Mouse (Mus musculus) cerebellum, adult 18-20 months (tissue): ENCODE data around the gene Gm16513.
"Not testable (repeated sequence)": the region's sequence is repeated elsewhere in the genome, so short reads cannot be mapped to it uniquely, and the experiment has no call there.

Experiments used
- DNase-seq, 2 experiments: peaks; one replicate each; pipeline ENCODE4 v3.0.0; 2021

Gene Gm16513

DNA sequence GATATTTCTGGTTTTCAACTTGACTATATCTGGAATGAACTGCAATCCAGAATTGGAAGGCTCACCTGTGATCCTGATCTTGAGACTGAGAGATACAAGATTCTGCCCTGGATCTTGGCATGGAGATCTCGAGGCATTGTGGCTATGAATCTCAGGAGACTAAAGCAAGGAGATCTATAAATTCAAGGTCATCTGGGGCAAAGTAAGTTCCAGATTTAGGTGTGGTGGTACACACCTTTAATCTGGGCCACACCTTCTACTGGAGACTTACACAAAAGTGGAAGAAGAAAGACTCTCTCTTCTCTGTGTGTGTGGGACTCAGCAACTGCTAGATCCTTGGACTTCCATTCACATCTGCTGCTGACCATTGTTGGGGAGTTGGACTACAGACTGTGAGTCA is at the start of gene Gm16513:
Gene Gm16513 (plus strand): TSS at position 301 of the 400 bp plus-strand sequence.
- DNase-seq, result not testable (repeated sequence)
